In genomic region chr2:103581369-103581897, GRCm38 (mm10) we compare ENCODE assay signal across 22 mouse cellular contexts. TPM values are rescaled to one million over a fixed set of nuclear protein-coding genes. Genes with fewer than 3 reads are reported as not detected.
DNase-seq lines count a peak whose midpoint lies in the region; ATAC-seq and TF ChIP-seq lines count a peak whose summit lies in the region.
"Had no signal": no experiment of that assay in that cellular context is flagged by ENCODE, and none has a peak within 500 bp of the region (broad histone marks: within the 10 kb centered on the region; RNA-seq: fewer than 3 reads in every experiment).

No protein-coding gene starts in this region.

- H3K36me3 ChIP-seq in heart, adult 2 months (ENCODE audit: control insufficient read depth, insufficient read depth, low read length), result peaks cover 19% of the 10 kb centered on the region
- no peaks in the 10 kb centered on the region for H3K36me3 ChIP-seq in heart, embryonic 16.5 days (ENCODE audit: control insufficient read depth, insufficient read depth)
- no peaks in the 10 kb centered on the region for H3K36me3 ChIP-seq in heart, postnatal 0 days (replicated peaks; ENCODE audit: control insufficient read depth, insufficient read depth, low read length)
- no peaks in the 10 kb centered on the region for H3K36me3 ChIP-seq in limb, embryonic 13.5 days
- H3K36me3 ChIP-seq: embryonic facial prominence, embryonic 15.5 days; kidney, embryonic 15.5 days; midbrain, embryonic 12.5 days; neural tube, embryonic 13.5 days had no signal

- H3K79me2 ChIP-seq in heart, adult 2 months (replicated peaks; ENCODE audit: control insufficient read depth, insufficient read depth, low read length), result 0 out of 2 replicates have a peak, but pooled peaks cover 2% of the 10 kb centered on the region

- no peak overlapping the region for H3K9ac ChIP-seq in heart, adult 2 months (ENCODE audit: low read depth, low read length)
- H3K9ac ChIP-seq in heart, embryonic 16.5 days (ENCODE audit: low read length), result peak overlapping the region; percentile 26
- no peak overlapping the region for H3K9ac ChIP-seq in heart, postnatal 0 days (replicated peaks; ENCODE audit: low read depth, low read length)
- H3K9ac ChIP-seq in limb, embryonic 13.5 days, result no peak overlapping the region
- H3K9ac ChIP-seq: embryonic facial prominence, embryonic 15.5 days; kidney, embryonic 15.5 days; midbrain, embryonic 12.5 days; neural tube, embryonic 13.5 days had no signal

- H3K4me1 ChIP-seq in heart, adult 2 months (ENCODE audit: control insufficient read depth, insufficient read depth, low read length), result peaks cover 19% of the 10 kb centered on the region
- H3K4me1 ChIP-seq in heart, embryonic 16.5 days (ENCODE audit: control insufficient read depth, insufficient read depth, low read length), result peaks cover 76% of the 10 kb centered on the region
- peaks cover 82% of the 10 kb centered on the region for H3K4me1 ChIP-seq in heart, postnatal 0 days (ENCODE audit: control insufficient read depth, insufficient read depth)
- H3K4me1 ChIP-seq in limb, embryonic 13.5 days, result peaks cover 82% of the 10 kb centered on the region

- H3K27me3 ChIP-seq in heart, adult 2 months (ENCODE audit: control insufficient read depth, insufficient read depth, low read length), result no peaks in the 10 kb centered on the region
- H3K27me3 ChIP-seq in heart, embryonic 16.5 days (ENCODE audit: control insufficient read depth, insufficient read depth, low read length), result no peaks in the 10 kb centered on the region
- no peaks in the 10 kb centered on the region for H3K27me3 ChIP-seq in heart, postnatal 0 days (ENCODE audit: control insufficient read depth, insufficient read depth, low read length)
- no peaks in the 10 kb centered on the region for H3K27me3 ChIP-seq in limb, embryonic 13.5 days
- H3K27me3 ChIP-seq: embryonic facial prominence, embryonic 15.5 days; kidney, embryonic 15.5 days; midbrain, embryonic 12.5 days; neural tube, embryonic 13.5 days had no signal

- intact Hi-C loops in heart, adult 2 months (cut with DNase I), result no loop called here

- H3K9me3 ChIP-seq in heart, embryonic 16.5 days (replicated peaks; ENCODE audit: control insufficient read depth, low read length), result no peaks in the 10 kb centered on the region
- H3K9me3 ChIP-seq in heart, postnatal 0 days (replicated peaks; ENCODE audit: control insufficient read depth, low read length), result no peaks in the 10 kb centered on the region
- H3K9me3 ChIP-seq in limb, embryonic 13.5 days, result no peaks in the 10 kb centered on the region
- H3K9me3 ChIP-seq: embryonic facial prominence, embryonic 15.5 days; kidney, embryonic 15.5 days; midbrain, embryonic 12.5 days; neural tube, embryonic 13.5 days had no signal

- peak overlapping the region; percentile 81 for H3K27ac ChIP-seq in heart, adult 2 months
- peak overlapping the region; percentile 97 for H3K27ac ChIP-seq in heart, embryonic 16.5 days (ENCODE audit: low read length)
- peak overlapping the region; percentile 70 for H3K27ac ChIP-seq in heart, postnatal 0 days (ENCODE audit: low read depth)
- H3K27ac ChIP-seq in limb, embryonic 13.5 days, result peak overlapping the region; percentile 74; the same call in 1 of the 2 replicates
- H3K27ac ChIP-seq: embryonic facial prominence, embryonic 15.5 days; kidney, embryonic 15.5 days; macrophage; midbrain, embryonic 12.5 days had no signal

- DNase-seq in heart, adult 2 months, result no peak
- no peak for DNase-seq in heart, adult 8-10 months (ENCODE audit: low spot score)
- DNase-seq in heart, adult 11 months, result no peak
- DNase-seq in heart, postnatal 0 days (ENCODE audit: low spot score), result no peak
- DNase-seq in adrenal gland, postnatal 25 days, result no peak
- no peak for DNase-seq in thymus, postnatal 14 days
- DNase-seq: adrenal gland, postnatal 36 days; B cell, adult 2 months; cerebellum, adult 18-20 months; cerebellum, postnatal 36 days; lung, adult 2 months; thymus, postnatal 25 days had no signal

- no peak for TF ChIP-seq POLR2A in heart, adult 2 months (IDR thresholded peaks at IDR 0.05; ENCODE audit: insufficient read depth, low read depth, low read length)

- TF ChIP-seq CTCF in heart, adult 2 months (IDR thresholded peaks at IDR 0.05), result no peak
- no peak for TF ChIP-seq CTCF in heart, postnatal 0 days (IDR thresholded peaks at IDR 0.05; ENCODE audit: low read depth)

- TF ChIP-seq EP300 in heart, adult 2 months (IDR thresholded peaks at IDR 0.05; ENCODE audit: insufficient read depth, low read depth, low read length), result no peak
- no peak for TF ChIP-seq EP300 in heart, postnatal 0 days (IDR thresholded peaks at IDR 0.05; ENCODE audit: low read depth)

- 64% methylated on average over 7 of the region's 7 CpGs for WGBS in heart, adult 2 months
- 31% methylated on average over 7 of the region's 7 CpGs for WGBS in heart, embryonic 16.5 days
- WGBS in heart, postnatal 0 days, result 43% methylated on average over 7 of the region's 7 CpGs
- WGBS in limb, embryonic 13.5 days, result 13% methylated on average over 7 of the region's 7 CpGs

- ATAC-seq in heart, embryonic 16.5 days (replicated peaks; ENCODE audit: extremely low read depth, insufficient read depth, low FRiP score), result no peak
- no peak for ATAC-seq in heart, postnatal 0 days (ENCODE audit: insufficient read depth, low read depth)
- ATAC-seq in limb, embryonic 13.5 days (ENCODE audit: low FRiP score, low read depth), result peak; percentile 66
- ATAC-seq: hindbrain, embryonic 16.5 days; intestine, embryonic 16.5 days had no signal

- no peak overlapping the region for H3K4me3 ChIP-seq in heart, adult 2 months
- H3K4me3 ChIP-seq in heart, embryonic 16.5 days (ENCODE audit: low read length), result no peak overlapping the region
- H3K4me3 ChIP-seq in heart, postnatal 0 days (ENCODE audit: low read depth, low read length), result no peak overlapping the region
- no peak overlapping the region for H3K4me3 ChIP-seq in limb, embryonic 13.5 days
- H3K4me3 ChIP-seq: embryonic facial prominence, embryonic 15.5 days; kidney, embryonic 15.5 days; midbrain, embryonic 12.5 days; neural tube, embryonic 13.5 days had no signal

- H3K4me2 ChIP-seq in heart, embryonic 16.5 days (ENCODE audit: low read depth, low read length), result peak overlapping the region; percentile 38
- 0 out of 2 replicates have a peak overlapping the region, but pooled peaks have one; percentile 32 for H3K4me2 ChIP-seq in heart, postnatal 0 days (ENCODE audit: low read depth, low read length)
- peak overlapping the region; percentile 44 for H3K4me2 ChIP-seq in limb, embryonic 13.5 days (replicated peaks)
- H3K4me2 ChIP-seq: embryonic facial prominence, embryonic 15.5 days; kidney, embryonic 15.5 days; liver, embryonic 11.5 days; midbrain, embryonic 12.5 days; neural tube, embryonic 13.5 days had no signal

RNA-seq across cellular contexts. Expression of gene Abtb2, which starts 15.3 kb away (rescaled TPM):
- total RNA-seq in heart, adult 2 months (2021), result 10 to 100 TPM; 24.7 to 28.7 TPM
- polyA plus RNA-seq in heart, adult 2 months (2012; rRNA removed), result 23.0 and 27.1 TPM in 2 replicates
- 10 to 100 TPM; 22.9 to 27.5 (median 24.8) TPM for total RNA-seq in heart, adult 8-10 months (2022)
- polyA plus RNA-seq in heart, embryonic 16.5 days (2015; fragmentation: Nextera tagmentation; extraction: Ambion mirVana), result 19.9 and 23.2 TPM in 2 replicates
- total RNA-seq in heart, postnatal 0 days (2014; rRNA removed; ENCODE audit: low replicate concordance), result 45.9 and 53.4 TPM in 2 replicates
- 12.3 and 12.6 TPM in 2 replicates for polyA plus RNA-seq in heart, postnatal 0 days (2015; fragmentation: Nextera tagmentation; extraction: Ambion mirVana)
- polyA plus RNA-seq in limb, embryonic 13.5 days (2015; fragmentation: Nextera tagmentation; extraction: Ambion mirVana), result 17.6 and 20.5 TPM in 2 replicates
- total RNA-seq in adrenal gland, postnatal 25 days (2021), result 20.6 and 38.4 TPM in 2 replicates
